Mouse (Mus musculus): ENCODE results near the gene Cep128. TPM values are rescaled to one million over a fixed set of nuclear protein-coding genes. Genes with fewer than 3 reads are reported as not detected.

Cep128 gene
- total RNA-seq, 2 experiments from 2014 or later, result 6.9 to 14.4 TPM

- intact Hi-C loops (cut with DNase I), result no loop called here
- no peak for DNase-seq (ENCODE audit: low spot score in 2 of 2)
Measured at GRCm38 (mm10) chr12:91070551-91071045, 313.6 kb downstream of the Cep128 start.

- intact Hi-C loops (cut with DNase I), result no loop called here
- no peak for DNase-seq (ENCODE audit: low spot score in 2 of 2)
Measured at GRCm38 (mm10) chr12:91067083-91067441, 317.1 kb downstream of the Cep128 start.

GRCm38 (mm10) chr12:91066286-91067082 is 317.7 kb downstream of the Cep128 start:
- intact Hi-C loops (cut with DNase I), result no loop called here
- no peak for DNase-seq (ENCODE audit: low spot score in 2 of 2)

GRCm38 (mm10) chr12:91065423-91065822 is 318.8 kb downstream of the Cep128 start:
- intact Hi-C loops (cut with DNase I), result no loop called here
- DNase-seq (ENCODE audit: low spot score in 2 of 2), result no peak

GRCm38 (mm10) chr12:91064368-91064999 is 319.7 kb downstream of the Cep128 start:
- intact Hi-C loops (cut with DNase I), result no loop called here
- DNase-seq (ENCODE audit: low spot score in 2 of 2), result no peak

- no peak for DNase-seq (ENCODE audit: low spot score in 2 of 2)
- intact Hi-C loops (cut with DNase I), result no loop called here
Measured at GRCm38 (mm10) chr12:91063337-91064015, 320.7 kb downstream of the Cep128 start.

GRCm38 (mm10) chr12:91062681-91063080 is 321.5 kb downstream of the Cep128 start:
- intact Hi-C loops (cut with DNase I), result no loop called here
- no peak for DNase-seq (ENCODE audit: low spot score in 2 of 2)

- intact Hi-C loops (cut with DNase I), result no loop called here
Measured at GRCm38 (mm10) chr12:91059704-91060318, 324.4 kb downstream of the Cep128 start.

GRCm38 (mm10) chr12:91056885-91057284 is 327.3 kb downstream of the Cep128 start:
- intact Hi-C loops (cut with DNase I), result no loop called here
- DNase-seq (ENCODE audit: low spot score in 2 of 2), result no peak

More at GRCm38 (mm10) chr12:91059704-91060318, 324.4 kb downstream of the Cep128 start:
- DNase-seq (ENCODE audit: low spot score in 2 of 2), result no peak

GRCm38 (mm10) chr12:91052301-91052700 is 331.9 kb downstream of the Cep128 start:
- DNase-seq (ENCODE audit: low spot score in 2 of 2), result no peak
- intact Hi-C loops (cut with DNase I), result no loop called here

GRCm38 (mm10) chr12:91050593-91051325 is 333.4 kb downstream of the Cep128 start:
- DNase-seq (ENCODE audit: low spot score in 2 of 2), result peak; percentile 36 to 46
- intact Hi-C loops (cut with DNase I), result no loop called here

- DNase-seq (ENCODE audit: low spot score in 2 of 2), result no peak
- intact Hi-C loops (cut with DNase I), result no loop called here
Measured at GRCm38 (mm10) chr12:91041363-91041762, 342.8 kb downstream of the Cep128 start.

GRCm38 (mm10) chr12:91040267-91040905 is 343.8 kb downstream of the Cep128 start:
- intact Hi-C loops (cut with DNase I), result no loop called here
- DNase-seq (ENCODE audit: low spot score in 2 of 2), result peak in 1 of 2 experiments; percentile 20

- intact Hi-C loops (cut with DNase I), result no loop called here
- no peak for DNase-seq (ENCODE audit: low spot score in 2 of 2)
Measured at GRCm38 (mm10) chr12:91029116-91029515, 355.1 kb downstream of the Cep128 start.

GRCm38 (mm10) chr12:91027681-91028080 is 356.5 kb downstream of the Cep128 start:
- intact Hi-C loops (cut with DNase I), result no loop called here

GRCm38 (mm10) chr12:91027100-91027499 is 357.1 kb downstream of the Cep128 start:
- intact Hi-C loops (cut with DNase I), result no loop called here
- no peak for DNase-seq (ENCODE audit: low spot score in 2 of 2)

More at GRCm38 (mm10) chr12:91027681-91028080, 356.5 kb downstream of the Cep128 start:
- DNase-seq (ENCODE audit: low spot score in 2 of 2), result no peak

- intact Hi-C loops (cut with DNase I), result no loop called here
- DNase-seq (ENCODE audit: low spot score in 2 of 2), result peak in 1 of 2 experiments; percentile 16
Measured at GRCm38 (mm10) chr12:91015075-91015474, 369.1 kb downstream of the Cep128 start.

- no peak for DNase-seq (ENCODE audit: low spot score in 2 of 2)
- intact Hi-C loops (cut with DNase I), result no loop called here
Measured at GRCm38 (mm10) chr12:91013043-91013442, 371.2 kb downstream of the Cep128 start.

GRCm38 (mm10) chr12:91012184-91012583 is 372.0 kb downstream of the Cep128 start:
- no peak for DNase-seq (ENCODE audit: low spot score in 2 of 2)
- intact Hi-C loops (cut with DNase I), result no loop called here

All from left cerebral cortex, postnatal 14 days (tissue).